Mouse (Mus musculus) layer of hippocampus, postnatal 14 days (tissue): ENCODE measurements around the gene Kif24. TPM values are rescaled to one million over a fixed set of nuclear protein-coding genes. Genes with fewer than 3 reads are reported as not detected.

Source experiments
- DNase-seq, 2 experiments: peaks; one replicate each; pipeline ENCODE4 v3.0.0; 2021 to 2022; ENCODE audit warnings: low spot score in 2 of 2, mixed read lengths in 1 of 2
- long read RNA-seq, 2 experiments: library from polyadenylated mRNA; stranded (forward); transcript quantifications; one replicate each; pipeline ENCODE4 v2.0.0; 2021
- total RNA-seq, 2 experiments: library from RNA; stranded (reverse); gene quantifications; 2 replicates each; pipeline ENCODE4 v1.2.3; 2021

Gene Kif24
- 1 to 10 TPM; 1.5 to 1.6 TPM for total RNA-seq
- long read RNA-seq, experiment 1: 0 reads
- long read RNA-seq, experiment 2, partial matches to known transcripts: 0 of 1 reads
- long read RNA-seq, experiment 2, other reads (novel, unspliced or antisense): 1 of 1 reads

GRCm38 (mm10) chr4:41464345-41465286 lies at the start of gene Kif24, which contains the start of gene Nudt2:
TSS of gene Kif24 (minus strand) at chr4:41464887.
TSS of gene Nudt2 (plus strand) at chr4:41465151.
- DNase-seq: peak; percentile 94 to 99

GRCm38 (mm10) chr4:41513714-41514113 lies 49.0 kb upstream of the Kif24 start:
- no peak for DNase-seq

GRCm38 (mm10) chr4:41513309-41513708 lies 48.6 kb upstream of the Kif24 start:
- no peak for DNase-seq

GRCm38 (mm10) chr4:41507998-41508397 lies 43.3 kb upstream of the Kif24 start:
- no peak for DNase-seq

- DNase-seq: no peak
Observed at GRCm38 (mm10) chr4:41507326-41507924, 42.7 kb upstream of the Kif24 start.

GRCm38 (mm10) chr4:41506906-41507305 lies 42.2 kb upstream of the Kif24 start:
- DNase-seq: peak; percentile 76 to 90

GRCm38 (mm10) chr4:41506156-41506555 lies 41.5 kb upstream of the Kif24 start:
- peak in 1 of 2 experiments; percentile 75 for DNase-seq

- no peak for DNase-seq
Observed at GRCm38 (mm10) chr4:41505131-41505551, 40.5 kb upstream of the Kif24 start.

- DNase-seq: no peak
Observed at GRCm38 (mm10) chr4:41504325-41504724, 39.6 kb upstream of the Kif24 start.

GRCm38 (mm10) chr4:41502986-41503412 lies 38.3 kb upstream of the Kif24 start, which contains the start of gene AI464131:
TSS of gene AI464131 (minus strand) at chr4:41503076.
- peak; percentile 84 to 96 for DNase-seq

GRCm38 (mm10) chr4:41502171-41502940 lies 37.7 kb upstream of the Kif24 start:
- DNase-seq: no peak

GRCm38 (mm10) chr4:41500787-41501186 lies 36.1 kb upstream of the Kif24 start:
- DNase-seq: no peak

GRCm38 (mm10) chr4:41499619-41500018 lies 34.9 kb upstream of the Kif24 start:
- no peak for DNase-seq

GRCm38 (mm10) chr4:41498921-41499391 lies 34.3 kb upstream of the Kif24 start:
- DNase-seq: no peak

- DNase-seq: no peak
Observed at GRCm38 (mm10) chr4:41497995-41498845, 33.5 kb upstream of the Kif24 start.

GRCm38 (mm10) chr4:41497579-41497978 lies 32.9 kb upstream of the Kif24 start:
- DNase-seq: no peak

- no peak for DNase-seq
Observed at GRCm38 (mm10) chr4:41497046-41497445, 32.4 kb upstream of the Kif24 start.

GRCm38 (mm10) chr4:41495850-41496249 lies 31.2 kb upstream of the Kif24 start:
- DNase-seq: peak; percentile 63 to 84

- no peak for DNase-seq
Observed at GRCm38 (mm10) chr4:41495076-41495475, 30.4 kb upstream of the Kif24 start.

- DNase-seq: no peak
Observed at GRCm38 (mm10) chr4:41494378-41494777, 29.7 kb upstream of the Kif24 start.
